In genomic region chr2:91441715-91442114, GRCm38 (mm10) we compare ENCODE assay signal across 23 mouse cellular contexts. TPM values are rescaled to one million over a fixed set of nuclear protein-coding genes. Genes with fewer than 3 reads are reported as not detected.
DNase-seq lines count a peak whose midpoint lies in the region; ATAC-seq and TF ChIP-seq lines count a peak whose summit lies in the region.
"Had no signal": no experiment of that assay in that cellular context is flagged by ENCODE, and none has a peak within 500 bp of the region (broad histone marks: within the 10 kb centered on the region; RNA-seq: fewer than 3 reads in every experiment).

No protein-coding gene starts in this region.

- no peak overlapping the region for H3K4me2 ChIP-seq in lung, embryonic 15.5 days
- H3K4me2 ChIP-seq: forebrain, embryonic 13.5 days; hindbrain, embryonic 14.5 days had no signal

- no peaks in the 10 kb centered on the region for H3K36me3 ChIP-seq in lung, embryonic 15.5 days
- peaks cover 0 to 7% of the 10 kb centered on the region in 2 experiments; a peak in 2 of 4 replicates for H3K36me3 ChIP-seq in MEL (ENCODE audit: control insufficient read depth in 1 of 2, insufficient read depth in 2 of 2, low read length in 2 of 2)
- H3K36me3 ChIP-seq: embryonic facial prominence, embryonic 10.5 days; G1E; heart, embryonic 10.5 days had no signal

- H3K79me2 ChIP-seq in MEL (ENCODE audit: control insufficient read depth, insufficient read depth, low read length, poor library complexity): no peaks in the 10 kb centered on the region

- no peaks in the 10 kb centered on the region for H3K9me3 ChIP-seq in lung, embryonic 15.5 days
- no peaks in the 10 kb centered on the region for H3K9me3 ChIP-seq in MEL (replicated peaks; ENCODE audit: insufficient read depth, low read length)
- H3K9me3 ChIP-seq: embryonic facial prominence, embryonic 10.5 days; forebrain, embryonic 13.5 days; G1E; heart, embryonic 10.5 days had no signal

- peaks cover 56% of the 10 kb centered on the region for H3K4me1 ChIP-seq in lung, embryonic 15.5 days
- peaks cover 9% of the 10 kb centered on the region for H3K4me1 ChIP-seq in lung, adult 2 months (ENCODE audit: control insufficient read depth, insufficient read depth, low read length)
- H3K4me1 ChIP-seq in MEL (ENCODE audit: control insufficient read depth in 1 of 2, insufficient read depth in 2 of 2, low read length in 2 of 2): peaks cover 0 to 5% of the 10 kb centered on the region in 2 experiments; a peak in 2 of 4 replicates

- no peaks in the 10 kb centered on the region for H3K27me3 ChIP-seq in lung, embryonic 15.5 days
- no peaks in the 10 kb centered on the region for H3K27me3 ChIP-seq in MEL (ENCODE audit: control insufficient read depth in 1 of 2, insufficient read depth in 2 of 2, low read length in 2 of 2)
- H3K27me3 ChIP-seq: forebrain, embryonic 13.5 days; Patski had no signal

- no peak for TF ChIP-seq POLR2A in lung, adult 2 months (IDR thresholded peaks at IDR 0.05; ENCODE audit: borderline replicate concordance, extremely low read depth, low read depth, low read length)
- no peak for TF ChIP-seq POLR2A in MEL (IDR thresholded peaks at IDR 0.05; ENCODE audit: control insufficient read depth in 1 of 2, insufficient read depth in 1 of 2, low read depth in 1 of 2, low read length in 2 of 2, poor library complexity in 1 of 2)

- peak; percentile 55 for ATAC-seq in lung, embryonic 15.5 days (ENCODE audit: borderline replicate concordance, extremely low read depth, low FRiP score, low TSS enrichment)
- ATAC-seq: CD4-positive, CD25-positive, alpha-beta regulatory T cell, adult 4 months; forebrain, embryonic 13.5 days; forebrain, postnatal 0 days; Patski had no signal

- no peak overlapping the region for H3K4me3 ChIP-seq in lung, embryonic 15.5 days
- H3K4me3 ChIP-seq in lung, adult 2 months (replicated peaks; ENCODE audit: extremely low read depth, low read depth, low read length): no peak overlapping the region
- H3K4me3 ChIP-seq in MEL (ENCODE audit: control insufficient read depth in 1 of 2, insufficient read depth in 1 of 2, low read depth in 2 of 2, low read length in 2 of 2): no peak overlapping the region
- H3K4me3 ChIP-seq: embryonic facial prominence, embryonic 10.5 days; forebrain, embryonic 13.5 days; heart, embryonic 10.5 days had no signal

- DNase-seq in lung, adult 2 months: no peak
- peak; percentile 67 for DNase-seq in MEL (ENCODE audit: low read depth, low spot score)
- peak; percentile 35 for DNase-seq in ZHBTc4 (ENCODE audit: low read depth, low spot score)
- DNase-seq in lung, postnatal 36 days: peak; percentile 52
- no peak for DNase-seq in thymus, postnatal 36 days
- DNase-seq in layer of hippocampus, adult 8-10 months (ENCODE audit: low spot score in 2 of 2): no peak
- DNase-seq in urinary bladder, adult 18-20 months (ENCODE audit: low spot score in 2 of 2): no peak
- DNase-seq: adrenal gland, adult 8-10 months; B cell, adult 2 months; cerebellum, adult 2 months; cerebellum, postnatal 10 days; forebrain, postnatal 0 days; gastrocnemius, postnatal 14 days; heart, adult 18-20 months; heart, postnatal 10 days had no signal

- TF ChIP-seq CTCF in lung, adult 2 months (IDR thresholded peaks at IDR 0.05; ENCODE audit: insufficient read depth, low read length): no peak
- TF ChIP-seq CTCF in MEL (IDR thresholded peaks at IDR 0.05 in 2 of 3, conservative IDR thresholded peaks at IDR 0.05 in 1 of 3; ENCODE audit: control insufficient read depth in 1 of 3, insufficient read depth in 1 of 3, low read depth in 2 of 3, low read length in 3 of 3, poor library complexity in 1 of 3, severe bottlenecking in 1 of 3): no peak

- TF ChIP-seq RAD21 in MEL (IDR thresholded peaks at IDR 0.05; ENCODE audit: low read depth, low read length): no peak

- peak overlapping the region; percentile 82 for H3K27ac ChIP-seq in lung, embryonic 15.5 days
- no peak overlapping the region for H3K27ac ChIP-seq in MEL (ENCODE audit: control insufficient read depth, low read depth, low read length)
- H3K27ac ChIP-seq: embryonic facial prominence, embryonic 10.5 days; forebrain, embryonic 13.5 days; heart, embryonic 10.5 days; hindbrain, embryonic 14.5 days had no signal

- TF ChIP-seq EP300 in MEL (IDR thresholded peaks at IDR 0.05; ENCODE audit: low read depth in 1 of 2, low read length in 2 of 2): no peak; a peak in 1 of 4 replicates

- WGBS in lung, embryonic 15.5 days: 45% methylated on average over 2 of the region's 2 CpGs
- 26% methylated on average over 2 of the region's 2 CpGs for WGBS in lung, adult 2 months

- no peak overlapping the region for H3K9ac ChIP-seq in lung, embryonic 15.5 days
- no peak overlapping the region for H3K9ac ChIP-seq in MEL (ENCODE audit: control insufficient read depth, low read depth, low read length, poor library complexity, severe bottlenecking)
- H3K9ac ChIP-seq: forebrain, embryonic 13.5 days; forebrain, postnatal 0 days; hindbrain, embryonic 14.5 days had no signal

TF ChIP-seq in MEL, 35 proteins besides CTCF, POLR2A, EP300 and RAD21:
- TF ChIP-seq HCFC1 (IDR thresholded peaks at IDR 0.05; ENCODE audit: low read depth, low read length) (no peak), TAL1 (IDR thresholded peaks at IDR 0.05; ENCODE audit: low read length) (peak; percentile 60)

RNA-seq across cellular contexts. Expression of gene 1110051M20Rik, which starts 2.8 kb away (rescaled TPM):
- polyA plus RNA-seq in lung, embryonic 15.5 days (2015; fragmentation: Nextera tagmentation; extraction: Ambion mirVana): 66.8 and 68.4 TPM in 2 replicates
- polyA plus RNA-seq in lung, adult 2 months (2012; rRNA removed): 19.2 and 27.0 TPM in 2 replicates
- 20.2 and 23.0 TPM in 2 replicates for total RNA-seq in MEL (2012; rRNA removed)
- polyA plus RNA-seq in MEL (2012; ENCODE audit: insufficient read depth in 1 of 2, insufficient read length in 2 of 2, low read depth in 1 of 2, low replicate concordance in 2 of 2, missing spikeins in 1 of 2): 10 to 100 TPM in 1 of 2 experiments, not detected in 1; 23.3 TPM
- 100 to 1,000 TPM; 108 to 144 (median 121) TPM for total RNA-seq in layer of hippocampus, adult 8-10 months (2022)

RNA-seq across cellular contexts. Expression of gene Lrp4, which starts 15.6 kb away (rescaled TPM):
- 10.0 and 11.4 TPM in 2 replicates for polyA plus RNA-seq in lung, embryonic 15.5 days (2015; fragmentation: Nextera tagmentation; extraction: Ambion mirVana)
- polyA plus RNA-seq in lung, adult 2 months (2012; rRNA removed): 47.6 and 55.6 TPM in 2 replicates
- 1.1 and 1.3 TPM in 2 replicates for total RNA-seq in MEL (2012; rRNA removed)
- 1 to 10 TPM in 1 of 2 experiments, not detected in 1; 2.8 TPM for polyA plus RNA-seq in MEL (2012; ENCODE audit: insufficient read depth in 1 of 2, insufficient read length in 2 of 2, low read depth in 1 of 2, low replicate concordance in 2 of 2, missing spikeins in 1 of 2)
- total RNA-seq in layer of hippocampus, adult 8-10 months (2022): 10 to 100 TPM; 26.1 to 30.6 (median 29.4) TPM
- polyA plus RNA-seq: G1E had no signal

Comparison
In these comparisons a context has a peak if more than half of its experiments do, and no peak if none do; other contexts are left out.
1. DNase-seq: peak in MEL (single experiment), ZHBTc4 (single experiment) and lung, postnatal 36 days (single experiment); none in lung, adult 2 months (single experiment), thymus, postnatal 36 days (0 of 2), layer of hippocampus, adult 8-10 months (0 of 2) and urinary bladder, adult 18-20 months (0 of 2).